Mouse (Mus musculus): ENCODE measurements around the gene Gm28372. TPM values are rescaled to one million over a fixed set of nuclear protein-coding genes. Genes with fewer than 3 reads are reported as not detected.

The Gm28372 gene
- polyA plus RNA-seq, 1 experiment from 2014 or later, result not detected

DNA sequence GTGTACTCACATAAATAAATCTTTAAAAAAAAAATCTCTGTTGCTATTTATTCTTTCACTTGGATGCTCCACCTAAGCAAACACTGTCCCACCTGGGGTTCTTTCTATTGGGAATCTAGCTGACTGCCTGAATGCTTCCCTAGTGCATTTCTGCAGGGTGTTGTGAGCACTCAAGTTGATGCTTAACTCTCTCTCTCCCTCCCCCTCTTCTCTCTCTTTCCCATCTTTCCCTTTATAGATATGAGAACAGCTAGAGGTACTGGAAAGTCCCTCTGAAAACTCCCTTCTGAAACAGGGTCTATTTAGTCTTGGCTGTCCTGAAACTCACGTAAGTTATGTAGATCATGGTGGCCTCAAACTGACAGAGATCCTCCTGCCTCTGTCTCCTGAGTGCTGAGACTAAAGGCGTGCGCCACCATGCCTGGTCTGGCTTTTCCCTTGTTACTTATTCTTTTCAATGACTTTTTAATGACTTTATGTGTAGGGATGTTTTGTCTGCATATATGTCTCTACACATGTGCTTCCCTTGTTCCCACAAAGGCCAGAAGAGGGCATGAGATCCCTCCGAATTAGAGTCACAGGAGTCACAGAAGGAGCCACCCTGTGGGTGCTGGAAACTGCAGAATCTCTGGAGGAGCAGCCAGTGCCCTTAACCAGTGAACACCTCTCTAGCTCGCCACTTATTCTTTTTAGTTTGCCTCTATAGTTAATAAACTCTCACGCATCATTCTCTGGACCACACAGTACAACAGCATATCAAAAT lies 9.2 kb downstream of the Gm28372 start:
- peaks cover 7% of the 10 kb centered on the region for H3K4me1 ChIP-seq
- WGBS, result 81% methylated on average over 6 of the region's 6 CpGs
- H3K27me3 ChIP-seq (ENCODE audit: low read depth, poor library complexity, severe bottlenecking), result no peaks in the 10 kb centered on the region
- no peak overlapping the region for H3K4me3 ChIP-seq
- no peak for DNase-seq (ENCODE audit: low spot score)
- H3K9me3 ChIP-seq (replicated peaks), result no peaks in the 10 kb centered on the region
- peaks cover 10% of the 10 kb centered on the region for H3K36me3 ChIP-seq
- H3K27ac ChIP-seq (replicated peaks), result no peak overlapping the region

DNA sequence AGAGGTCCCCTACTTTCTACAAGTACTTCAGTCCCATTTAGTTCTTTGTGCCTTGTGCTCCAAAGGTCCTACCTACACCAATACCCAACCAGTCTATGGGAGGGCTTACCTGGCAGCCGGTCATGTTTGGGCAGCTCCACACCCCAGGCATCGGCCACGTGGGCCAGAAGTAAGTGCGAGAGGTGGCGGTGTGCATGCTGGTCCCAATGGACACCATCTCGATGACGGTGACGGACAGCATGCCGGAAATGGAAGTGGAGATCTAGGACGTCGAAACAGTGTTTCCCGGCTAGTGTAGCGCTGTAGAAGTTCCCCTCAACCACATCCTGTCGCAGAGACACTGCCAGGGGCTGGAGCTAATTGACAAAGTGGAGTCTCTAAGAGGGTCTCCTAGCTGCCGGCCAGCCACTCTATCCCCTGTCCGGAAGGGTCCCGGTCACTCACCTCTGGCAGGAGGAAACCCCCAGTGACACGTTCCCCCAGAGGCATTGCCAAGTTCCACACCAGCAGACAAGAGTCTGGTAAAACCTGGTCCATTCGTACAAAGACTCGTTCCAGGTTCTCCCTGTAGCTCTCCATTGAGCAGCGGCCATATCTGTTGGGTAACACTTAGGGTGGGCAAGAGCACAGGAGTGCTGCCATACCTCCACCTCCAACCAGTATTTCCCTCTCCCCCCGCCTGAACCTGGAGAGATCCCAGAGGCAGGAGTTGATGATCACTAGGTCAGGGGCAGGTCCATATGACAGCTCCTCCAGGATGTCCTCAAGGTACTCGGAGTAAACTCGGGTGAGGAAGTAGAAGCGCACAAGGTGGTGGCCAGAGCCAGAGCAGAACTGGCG lies 17.0 kb downstream of the Gm28372 start:
- no peak overlapping the region for H3K4me3 ChIP-seq
- no peak for DNase-seq (ENCODE audit: low spot score)
- H3K27ac ChIP-seq (replicated peaks), result no peak overlapping the region
- H3K9me3 ChIP-seq (replicated peaks), result no peaks in the 10 kb centered on the region
- 95% methylated on average over 26 of the region's 26 CpGs for WGBS
- H3K4me1 ChIP-seq, result peaks cover 33% of the 10 kb centered on the region
- H3K36me3 ChIP-seq, result peaks cover 43% of the 10 kb centered on the region
- peaks cover 14% of the 10 kb centered on the region for H3K27me3 ChIP-seq (ENCODE audit: low read depth, poor library complexity, severe bottlenecking)

DNA sequence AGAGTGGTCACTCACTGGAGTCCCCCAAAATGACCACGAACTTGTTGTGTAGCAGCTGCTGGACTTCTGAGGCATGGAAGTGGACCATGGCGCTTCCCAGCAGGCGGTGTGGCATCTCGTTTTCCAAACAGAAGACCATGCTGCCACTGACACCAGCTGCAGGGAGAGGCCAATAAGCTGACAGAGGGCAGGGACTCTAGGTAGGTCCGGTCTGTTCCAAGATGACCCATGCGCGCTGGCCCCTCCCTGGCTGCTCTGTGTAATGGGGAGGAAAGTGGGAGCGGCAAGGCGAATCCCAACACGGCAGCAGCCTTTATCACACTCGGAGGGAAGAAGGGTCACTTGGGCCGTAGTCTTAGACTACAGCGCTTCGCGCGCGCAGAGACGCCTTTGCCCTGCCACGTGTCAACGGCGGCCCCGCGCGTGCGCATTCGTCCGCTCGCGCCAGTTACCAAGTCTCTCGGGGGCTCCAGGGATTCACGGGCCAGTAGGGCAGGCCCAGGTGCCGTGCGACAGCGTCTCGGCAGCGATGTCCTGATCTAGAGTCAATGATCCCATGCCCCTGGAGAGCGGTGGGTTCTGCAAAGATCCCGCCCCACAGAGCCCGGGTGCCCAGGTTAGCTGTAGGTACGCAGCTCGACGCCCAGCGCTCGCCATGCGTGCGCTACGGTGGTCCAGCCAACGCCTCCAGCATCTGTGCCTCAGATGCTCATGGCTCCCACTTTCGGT lies 18.5 kb downstream of the Gm28372 start:
- Histone ChIP-seq H3K9me3 (replicated peaks) (no peaks in the 10 kb centered on the region), H3K4me1 (peaks cover 33% of the 10 kb centered on the region), H3K27me3 (ENCODE audit: low read depth, poor library complexity, severe bottlenecking) (peaks cover 14% of the 10 kb centered on the region), H3K36me3 (peaks cover 49% of the 10 kb centered on the region), H3K4me3 (peak overlapping the region; percentile 65), H3K27ac (replicated peaks) (peak overlapping the region; percentile 91)
- DNase-seq (ENCODE audit: low spot score), result peak; percentile 82
- 19% methylated on average over 49 of the region's 49 CpGs for WGBS

DNA sequence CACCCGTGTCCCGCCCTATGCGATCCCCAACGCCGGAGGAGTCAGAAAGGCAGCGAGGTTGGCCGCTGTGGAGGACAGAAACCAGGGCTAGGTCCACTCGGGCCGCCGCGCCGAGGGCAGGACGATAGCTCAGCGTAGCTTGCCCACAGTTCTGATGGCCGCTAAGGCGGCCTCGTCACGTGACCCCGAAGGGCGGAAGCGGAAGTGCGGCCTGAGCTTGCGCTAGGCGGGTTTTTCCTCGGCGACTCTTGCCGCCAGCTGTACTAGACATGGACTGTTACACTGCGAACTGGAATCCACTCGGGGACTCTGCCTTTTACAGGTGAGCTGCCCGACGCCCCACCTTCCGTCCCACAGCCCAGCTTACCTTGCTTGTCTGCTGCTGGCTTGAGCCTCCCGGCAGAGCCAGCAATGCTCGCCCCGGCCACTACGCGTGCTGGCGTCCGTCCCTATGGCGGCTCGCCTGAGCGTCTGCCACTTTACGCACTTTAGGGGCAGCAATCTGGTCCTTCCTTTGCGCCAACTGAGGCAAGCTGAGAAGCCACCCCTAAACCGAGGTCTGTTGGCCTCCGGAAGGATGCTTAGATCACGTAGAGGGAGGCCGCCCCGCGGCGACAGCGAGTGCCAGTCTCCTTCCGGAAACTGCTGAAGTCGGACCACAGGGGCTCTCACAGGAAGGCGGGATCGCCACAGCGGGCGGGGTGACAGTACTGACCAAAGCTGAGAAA lies 19.3 kb downstream of the Gm28372 start, which contains the start of the genes Vps16 and Pced1a:
Vps16 (plus strand) TSS at position 214 of the 728 bp plus-strand sequence.
Pced1a (minus strand) TSS at position 576 of the 728 bp plus-strand sequence.
- H3K27me3 ChIP-seq (ENCODE audit: low read depth, poor library complexity, severe bottlenecking), result peaks cover 14% of the 10 kb centered on the region
- H3K27ac ChIP-seq (replicated peaks), result peak within 1 kb of the TSS; percentile 91
- peak within 1 kb of the TSS; percentile 65 for H3K4me3 ChIP-seq
- under 1% methylated on average over 58 of the region's 58 CpGs for whole genome bisulfite sequencing
- H3K9me3 ChIP-seq (replicated peaks), result no peaks in the 10 kb centered on the region
- H3K36me3 ChIP-seq, result peaks cover 42% of the 10 kb centered on the region
- peak; percentile 95 for DNase-seq (ENCODE audit: low spot score)
- H3K4me1 ChIP-seq, result peaks cover 33% of the 10 kb centered on the region

DNA sequence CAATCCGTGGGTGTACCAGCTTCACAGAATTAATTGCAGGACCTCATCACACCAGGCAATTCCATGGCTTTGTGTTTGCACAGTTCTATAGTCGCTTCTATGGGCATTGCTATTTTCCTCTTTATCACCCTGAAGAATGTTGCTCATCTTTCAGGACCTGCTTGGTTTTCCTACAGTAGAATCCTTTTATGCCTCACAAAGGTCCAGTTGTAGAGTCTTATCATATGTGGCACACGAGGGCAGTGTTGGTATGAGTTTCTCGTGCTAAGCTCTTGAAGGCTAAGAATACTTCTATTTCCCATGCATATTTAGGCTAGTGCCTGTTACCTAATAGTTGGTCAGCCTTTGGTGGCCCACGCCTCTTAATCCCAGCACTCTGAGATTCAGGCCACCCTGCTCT lies 20.1 kb downstream of the Gm28372 start:
- 62% methylated on average over 5 of the region's 5 CpGs for WGBS
- DNase-seq (ENCODE audit: low spot score), result no peak
- H3K36me3 ChIP-seq, result peaks cover 38% of the 10 kb centered on the region
- peaks cover 33% of the 10 kb centered on the region for H3K4me1 ChIP-seq
- H3K27me3 ChIP-seq (ENCODE audit: low read depth, poor library complexity, severe bottlenecking), result peaks cover 14% of the 10 kb centered on the region
- H3K27ac ChIP-seq (replicated peaks), result peak overlapping the region; percentile 91
- no peaks in the 10 kb centered on the region for H3K9me3 ChIP-seq (replicated peaks)
- peak overlapping the region; percentile 65 for H3K4me3 ChIP-seq

DNA sequence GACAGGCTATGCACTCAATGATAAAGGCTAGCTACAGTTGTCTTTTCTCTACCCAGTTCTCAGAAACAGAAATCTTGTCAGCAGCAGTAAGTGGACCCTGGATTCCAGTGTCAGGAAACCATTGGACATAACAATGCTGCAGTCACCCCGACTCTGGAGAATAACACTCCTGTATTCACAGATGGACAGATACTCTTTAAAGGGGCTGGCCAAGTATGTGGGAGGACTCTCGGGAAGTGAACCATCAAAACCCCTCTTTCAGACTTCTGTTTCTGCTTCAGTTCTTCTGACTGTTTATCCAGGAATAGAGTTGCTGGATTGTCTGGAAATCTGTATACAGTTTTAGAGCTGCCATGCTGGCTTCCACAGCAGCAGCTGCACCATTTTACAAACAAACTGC lies 24.8 kb downstream of the Gm28372 start:
- peaks cover 7% of the 10 kb centered on the region for H3K4me1 ChIP-seq
- H3K4me3 ChIP-seq, result no peak overlapping the region
- H3K27me3 ChIP-seq (ENCODE audit: low read depth, poor library complexity, severe bottlenecking), result no peaks in the 10 kb centered on the region
- H3K9me3 ChIP-seq (replicated peaks), result no peaks in the 10 kb centered on the region
- 76% methylated on average over 2 of the region's 2 CpGs for WGBS
- no peak overlapping the region for H3K27ac ChIP-seq (replicated peaks)
- no peak for DNase-seq (ENCODE audit: low spot score)
- H3K36me3 ChIP-seq, result peaks cover 32% of the 10 kb centered on the region

DNA sequence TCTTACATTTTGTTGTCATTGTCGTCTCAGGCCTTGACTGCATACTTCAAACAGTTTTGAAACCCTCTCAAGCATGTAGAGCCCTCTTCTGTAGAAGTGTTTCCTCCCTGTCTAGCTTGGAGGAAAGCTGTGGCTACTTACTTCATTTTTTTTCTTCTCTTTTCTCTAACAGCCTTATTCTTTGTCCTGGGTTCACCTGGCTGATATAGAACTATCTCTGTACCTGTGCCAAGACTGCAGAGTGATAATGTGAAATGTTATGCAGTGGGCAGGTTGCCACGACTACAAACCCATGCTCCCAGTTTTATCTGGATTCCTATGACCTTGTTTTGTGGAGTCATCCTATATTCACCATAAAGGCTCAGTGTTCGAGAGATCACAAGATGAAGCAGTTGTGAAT lies 25.4 kb downstream of the Gm28372 start:
- H3K4me1 ChIP-seq, result peaks cover 1% of the 10 kb centered on the region
- H3K27ac ChIP-seq (replicated peaks), result no peak overlapping the region
- DNase-seq (ENCODE audit: low spot score), result no peak
- no peaks in the 10 kb centered on the region for H3K9me3 ChIP-seq (replicated peaks)
- no peak overlapping the region for H3K4me3 ChIP-seq
- 84% methylated on average over 3 of the region's 3 CpGs for WGBS
- H3K36me3 ChIP-seq, result peaks cover 32% of the 10 kb centered on the region
- H3K27me3 ChIP-seq (ENCODE audit: low read depth, poor library complexity, severe bottlenecking), result no peaks in the 10 kb centered on the region

DNA sequence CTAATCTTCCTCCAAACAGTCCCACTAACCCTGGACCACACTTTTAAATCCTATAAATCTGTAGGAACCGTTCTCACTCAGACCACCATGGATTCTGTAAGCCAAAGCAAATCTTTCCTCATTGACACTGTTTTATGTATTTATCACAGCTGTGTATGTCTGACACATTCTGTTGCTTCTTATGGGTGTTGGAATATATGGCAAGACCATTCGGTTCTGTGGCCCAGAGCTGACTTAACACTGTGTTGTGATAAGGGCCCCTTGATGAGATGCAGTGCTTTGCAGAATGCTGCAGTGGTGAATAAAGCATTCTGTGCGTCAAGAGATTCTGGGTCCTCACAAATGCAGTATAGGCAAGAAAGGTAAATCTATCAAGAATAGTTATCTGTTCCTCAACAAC lies 27.1 kb downstream of the Gm28372 start:
- DNase-seq (ENCODE audit: low spot score), result no peak
- H3K36me3 ChIP-seq, result peaks cover 32% of the 10 kb centered on the region
- no peaks in the 10 kb centered on the region for H3K9me3 ChIP-seq (replicated peaks)
- no peak overlapping the region for H3K4me3 ChIP-seq
- no peaks in the 10 kb centered on the region for H3K27me3 ChIP-seq (ENCODE audit: low read depth, poor library complexity, severe bottlenecking)
- 90% methylated on average over 3 of the region's 3 CpGs for WGBS
- no peaks in the 10 kb centered on the region for H3K4me1 ChIP-seq
- H3K27ac ChIP-seq (replicated peaks), result no peak overlapping the region

DNA sequence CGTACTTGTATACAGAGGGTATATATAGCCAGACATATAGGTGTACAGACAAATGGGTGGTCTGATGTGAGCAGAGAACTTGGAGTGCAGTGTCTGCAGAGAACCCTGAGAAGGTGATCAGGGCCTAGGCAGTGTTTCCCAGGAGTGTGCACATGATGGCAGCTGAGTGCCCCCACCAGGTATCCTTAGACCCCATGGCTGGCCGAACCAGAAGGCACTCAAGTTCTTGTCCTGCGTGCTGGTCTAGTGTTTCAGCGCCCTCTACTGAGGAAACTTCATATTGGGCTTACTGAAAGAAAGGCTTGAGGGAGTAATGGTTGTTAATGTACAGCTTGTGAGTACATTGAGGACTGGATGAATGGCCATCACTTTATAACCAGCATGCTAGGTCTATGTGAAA lies 28.1 kb downstream of the Gm28372 start:
- Histone ChIP-seq H3K27me3 (ENCODE audit: low read depth, poor library complexity, severe bottlenecking) (no peaks in the 10 kb centered on the region), H3K4me1 (no peaks in the 10 kb centered on the region), H3K27ac (replicated peaks) (no peak overlapping the region), H3K36me3 (peaks cover 33% of the 10 kb centered on the region), H3K4me3 (no peak overlapping the region), H3K9me3 (replicated peaks) (no peaks in the 10 kb centered on the region)
- 28% methylated on average over 4 of the region's 4 CpGs for WGBS
- DNase-seq (ENCODE audit: low spot score), result no peak

DNA sequence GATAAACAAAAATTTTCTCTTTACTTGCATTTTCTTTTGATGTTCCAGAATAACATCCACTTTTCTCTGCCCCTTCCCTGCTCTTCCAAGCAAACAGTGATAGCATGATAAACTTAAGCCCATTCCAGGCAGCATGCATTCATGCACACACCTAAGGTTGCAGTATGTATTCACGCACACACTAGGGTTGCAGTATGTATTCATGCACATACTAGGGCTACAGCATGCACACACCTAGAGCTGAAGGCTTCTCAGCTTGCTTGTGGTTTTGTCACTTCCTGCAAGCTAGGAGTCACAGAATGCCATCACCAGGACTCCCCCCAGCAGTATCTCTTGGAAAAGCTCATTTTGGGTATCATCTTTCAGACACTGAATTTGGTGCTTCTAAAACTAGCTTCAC lies 31.7 kb downstream of the Gm28372 start:
- no peaks in the 10 kb centered on the region for H3K4me1 ChIP-seq
- H3K9me3 ChIP-seq (replicated peaks), result no peaks in the 10 kb centered on the region
- H3K4me3 ChIP-seq, result no peak overlapping the region
- WGBS, result 94% methylated on average over 1 of the region's 1 CpGs
- peaks cover 57% of the 10 kb centered on the region for H3K36me3 ChIP-seq
- no peak overlapping the region for H3K27ac ChIP-seq (replicated peaks)
- DNase-seq (ENCODE audit: low spot score), result no peak
- H3K27me3 ChIP-seq (ENCODE audit: low read depth, poor library complexity, severe bottlenecking), result no peaks in the 10 kb centered on the region

DNA sequence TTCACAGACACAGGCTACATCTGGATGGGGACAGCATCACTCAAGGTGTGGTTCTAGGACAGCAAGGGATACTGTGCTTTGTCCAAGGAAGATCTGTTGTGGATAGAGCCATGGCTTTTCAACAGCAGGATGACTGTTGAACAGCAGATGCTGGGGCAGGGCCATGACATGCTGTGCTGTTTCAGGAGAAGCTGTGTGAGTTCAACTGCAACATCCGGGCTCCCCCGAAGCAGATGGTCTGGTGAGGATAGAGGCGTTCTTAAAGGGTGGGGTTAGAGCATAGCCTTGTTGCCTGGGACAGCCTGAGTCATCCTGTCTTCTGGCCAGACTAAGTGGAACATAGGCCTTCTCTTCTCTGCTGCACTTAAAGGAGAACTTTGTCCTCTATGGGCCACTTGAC lies 33.8 kb downstream of the Gm28372 start:
- no peaks in the 10 kb centered on the region for H3K27me3 ChIP-seq (ENCODE audit: low read depth, poor library complexity, severe bottlenecking)
- no peaks in the 10 kb centered on the region for H3K9me3 ChIP-seq (replicated peaks)
- H3K4me1 ChIP-seq, result no peaks in the 10 kb centered on the region
- H3K4me3 ChIP-seq, result no peak overlapping the region
- DNase-seq (ENCODE audit: low spot score), result no peak
- WGBS, result 96% methylated on average over 3 of the region's 3 CpGs
- H3K27ac ChIP-seq (replicated peaks), result no peak overlapping the region
- H3K36me3 ChIP-seq, result peaks cover 72% of the 10 kb centered on the region

DNA sequence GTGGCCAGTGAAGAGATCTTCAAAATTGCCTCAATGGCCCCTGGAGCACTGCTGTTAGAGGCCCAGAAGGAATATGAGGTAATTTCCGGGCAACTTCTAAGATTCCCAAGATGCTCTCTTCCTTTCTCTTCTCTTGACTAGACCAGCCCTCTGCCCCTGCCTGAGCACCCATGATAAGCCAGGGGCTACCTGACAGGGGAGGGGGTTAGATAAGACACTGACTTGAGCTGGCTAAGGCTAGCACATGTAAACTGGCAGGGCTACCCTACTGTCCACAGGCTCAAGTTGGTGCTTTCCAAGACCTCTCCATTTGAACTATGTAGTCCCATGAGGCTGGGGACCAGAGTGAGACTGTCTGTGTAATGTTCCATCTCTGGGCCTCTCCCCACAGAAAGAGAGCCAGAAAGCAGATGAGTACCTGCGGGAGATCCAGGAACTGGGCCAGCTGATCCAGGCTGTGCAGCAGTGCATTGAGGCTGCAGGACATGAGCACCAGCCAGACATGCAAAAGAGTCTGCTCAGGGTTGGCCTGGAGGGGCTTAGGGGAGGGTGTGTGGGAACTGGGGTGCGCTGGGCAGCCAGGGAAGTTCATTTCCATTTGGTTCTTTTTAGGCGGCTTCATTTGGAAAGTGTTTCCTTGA lies 34.9 kb downstream of the Gm28372 start:
- no peak overlapping the region for H3K27ac ChIP-seq (replicated peaks)
- H3K9me3 ChIP-seq (replicated peaks), result no peaks in the 10 kb centered on the region
- peaks cover 82% of the 10 kb centered on the region for H3K36me3 ChIP-seq
- no peaks in the 10 kb centered on the region for H3K4me1 ChIP-seq
- 92% methylated on average over 4 of the region's 4 CpGs for WGBS
- no peaks in the 10 kb centered on the region for H3K27me3 ChIP-seq (ENCODE audit: low read depth, poor library complexity, severe bottlenecking)
- H3K4me3 ChIP-seq, result no peak overlapping the region
- DNase-seq (ENCODE audit: low spot score), result no peak
